Mouse (Mus musculus): ENCODE results near the gene Mink1. TPM values are rescaled to one million over a fixed set of nuclear protein-coding genes. Genes with fewer than 3 reads are reported as not detected.

Mink1 gene
- polyA plus RNA-seq, 1 experiment: 151 TPM

GRCm38 (mm10) chr11:70594253-70594989 is 31.7 kb downstream of the Mink1 start:
- peak overlapping the region; percentile 38; the same call in 1 of the 2 replicates for H3K27ac ChIP-seq (ENCODE audit: control insufficient read depth, insufficient read depth, low read length)
- no peaks in the 10 kb centered on the region for H3K27me3 ChIP-seq (ENCODE audit: control insufficient read depth, insufficient read depth, low read length)
- TF ChIP-seq CTCF (IDR thresholded peaks at IDR 0.05; ENCODE audit: borderline replicate concordance, control insufficient read depth, extremely low read depth, insufficient read depth, low read length, poor library complexity): no peak
- no peak for TF ChIP-seq POLR2A (IDR thresholded peaks at IDR 0.05; ENCODE audit: control insufficient read depth, extremely low read depth, insufficient read depth, low read length, poor library complexity)
- no peak overlapping the region for H3K4me3 ChIP-seq (ENCODE audit: control insufficient read depth, insufficient read depth, low read length)
- 84% methylated on average over 15 of the region's 15 CpGs for WGBS
- DNase-seq: no peak
- H3K36me3 ChIP-seq (ENCODE audit: control insufficient read depth, insufficient read depth, low read length): no peaks in the 10 kb centered on the region; the same call in 1 of the 2 replicates
- H3K4me1 ChIP-seq (replicated peaks; ENCODE audit: control insufficient read depth, insufficient read depth, low read length): peaks cover 13% of the 10 kb centered on the region

- peaks cover 13% of the 10 kb centered on the region for H3K4me1 ChIP-seq (replicated peaks; ENCODE audit: control insufficient read depth, insufficient read depth, low read length)
- no peak for DNase-seq
- WGBS: 68% methylated on average over 2 of the region's 2 CpGs
These were observed 33.0 kb downstream of the Mink1 start for GRCm38 (mm10) chr11:70595638-70596037.

GRCm38 (mm10) chr11:70596094-70596493 is 33.4 kb downstream of the Mink1 start:
- H3K27me3 ChIP-seq (ENCODE audit: control insufficient read depth, insufficient read depth, low read length): no peaks in the 10 kb centered on the region
- H3K4me1 ChIP-seq (replicated peaks; ENCODE audit: control insufficient read depth, insufficient read depth, low read length): peaks cover 13% of the 10 kb centered on the region
- DNase-seq: no peak
- peak overlapping the region; percentile 27; the same call in 1 of the 2 replicates for H3K27ac ChIP-seq (ENCODE audit: control insufficient read depth, insufficient read depth, low read length)
- 77% methylated on average over 4 of the region's 4 CpGs for WGBS
- no peak overlapping the region for H3K4me3 ChIP-seq (ENCODE audit: control insufficient read depth, insufficient read depth, low read length)
- no peak for TF ChIP-seq POLR2A (IDR thresholded peaks at IDR 0.05; ENCODE audit: control insufficient read depth, extremely low read depth, insufficient read depth, low read length, poor library complexity)
- no peak for TF ChIP-seq CTCF (IDR thresholded peaks at IDR 0.05; ENCODE audit: borderline replicate concordance, control insufficient read depth, extremely low read depth, insufficient read depth, low read length, poor library complexity)
- H3K36me3 ChIP-seq (ENCODE audit: control insufficient read depth, insufficient read depth, low read length): no peaks in the 10 kb centered on the region; the same call in 1 of the 2 replicates

More at GRCm38 (mm10) chr11:70595638-70596037, 33.0 kb downstream of the Mink1 start:
- H3K36me3 ChIP-seq (ENCODE audit: control insufficient read depth, insufficient read depth, low read length): no peaks in the 10 kb centered on the region; the same call in 1 of the 2 replicates
- H3K4me3 ChIP-seq (ENCODE audit: control insufficient read depth, insufficient read depth, low read length): no peak overlapping the region
- 0 out of 2 replicates have a peak overlapping the region, but pooled peaks have one; percentile 25 for H3K27ac ChIP-seq (ENCODE audit: control insufficient read depth, insufficient read depth, low read length)
- H3K27me3 ChIP-seq (ENCODE audit: control insufficient read depth, insufficient read depth, low read length): no peaks in the 10 kb centered on the region
- TF ChIP-seq CTCF (IDR thresholded peaks at IDR 0.05; ENCODE audit: borderline replicate concordance, control insufficient read depth, extremely low read depth, insufficient read depth, low read length, poor library complexity) (no peak), POLR2A (IDR thresholded peaks at IDR 0.05; ENCODE audit: control insufficient read depth, extremely low read depth, insufficient read depth, low read length, poor library complexity) (no peak)

GRCm38 (mm10) chr11:70597301-70597700 is 34.6 kb downstream of the Mink1 start:
- H3K4me1 ChIP-seq (replicated peaks; ENCODE audit: control insufficient read depth, insufficient read depth, low read length): peaks cover 13% of the 10 kb centered on the region
- WGBS: 33% methylated on average over 6 of the region's 6 CpGs
- no peak overlapping the region for H3K4me3 ChIP-seq (ENCODE audit: control insufficient read depth, insufficient read depth, low read length)
- no peak overlapping the region; the same call in 1 of the 2 replicates for H3K27ac ChIP-seq (ENCODE audit: control insufficient read depth, insufficient read depth, low read length)
- no peaks in the 10 kb centered on the region for H3K27me3 ChIP-seq (ENCODE audit: control insufficient read depth, insufficient read depth, low read length)
- no peaks in the 10 kb centered on the region; the same call in 1 of the 2 replicates for H3K36me3 ChIP-seq (ENCODE audit: control insufficient read depth, insufficient read depth, low read length)
- no peak for DNase-seq
- TF ChIP-seq CTCF (IDR thresholded peaks at IDR 0.05; ENCODE audit: borderline replicate concordance, control insufficient read depth, extremely low read depth, insufficient read depth, low read length, poor library complexity) (no peak), POLR2A (IDR thresholded peaks at IDR 0.05; ENCODE audit: control insufficient read depth, extremely low read depth, insufficient read depth, low read length, poor library complexity) (no peak)

- TF ChIP-seq POLR2A (IDR thresholded peaks at IDR 0.05; ENCODE audit: control insufficient read depth, extremely low read depth, insufficient read depth, low read length, poor library complexity) (no peak), CTCF (IDR thresholded peaks at IDR 0.05; ENCODE audit: borderline replicate concordance, control insufficient read depth, extremely low read depth, insufficient read depth, low read length, poor library complexity) (no peak)
- DNase-seq: no peak
- no peak overlapping the region for H3K27ac ChIP-seq (ENCODE audit: control insufficient read depth, insufficient read depth, low read length)
- no peak overlapping the region for H3K4me3 ChIP-seq (ENCODE audit: control insufficient read depth, insufficient read depth, low read length)
- no peaks in the 10 kb centered on the region for H3K27me3 ChIP-seq (ENCODE audit: control insufficient read depth, insufficient read depth, low read length)
- peaks cover 13% of the 10 kb centered on the region for H3K4me1 ChIP-seq (replicated peaks; ENCODE audit: control insufficient read depth, insufficient read depth, low read length)
- WGBS: 89% methylated on average over 9 of the region's 9 CpGs
- no peaks in the 10 kb centered on the region; the same call in 1 of the 2 replicates for H3K36me3 ChIP-seq (ENCODE audit: control insufficient read depth, insufficient read depth, low read length)
These were observed 35.8 kb downstream of the Mink1 start for GRCm38 (mm10) chr11:70598451-70598953.

GRCm38 (mm10) chr11:70605024-70605566 is 42.4 kb downstream of the Mink1 start:
- Histone ChIP-seq H3K27me3 (ENCODE audit: control insufficient read depth, insufficient read depth, low read length) (no peaks in the 10 kb centered on the region), H3K4me3 (ENCODE audit: control insufficient read depth, insufficient read depth, low read length) (no peak overlapping the region), H3K27ac (ENCODE audit: control insufficient read depth, insufficient read depth, low read length) (no peak overlapping the region), H3K36me3 (ENCODE audit: control insufficient read depth, insufficient read depth, low read length) (peaks cover 26% of the 10 kb centered on the region), H3K4me1 (replicated peaks; ENCODE audit: control insufficient read depth, insufficient read depth, low read length) (no peaks in the 10 kb centered on the region)
- DNase-seq: peak; percentile 77
- TF ChIP-seq POLR2A (IDR thresholded peaks at IDR 0.05; ENCODE audit: control insufficient read depth, extremely low read depth, insufficient read depth, low read length, poor library complexity) (no peak), CTCF (IDR thresholded peaks at IDR 0.05; ENCODE audit: borderline replicate concordance, control insufficient read depth, extremely low read depth, insufficient read depth, low read length, poor library complexity) (peak; percentile 47; the same call in 1 of the 2 replicates)
- whole genome bisulfite sequencing: 67% methylated on average over 14 of the region's 14 CpGs

Measured in thymus, adult 2 months (tissue).